Mouse (Mus musculus): ENCODE measurements around the gene Vamp2. TPM values are rescaled to one million over a fixed set of nuclear protein-coding genes. Genes with fewer than 3 reads are reported as not detected.
"Not testable (repeated sequence)": the region's sequence is repeated elsewhere in the genome, so short reads cannot be mapped to it uniquely, and the experiment has no call there.

The Vamp2 gene
- polyA plus RNA-seq, 1 experiment from 2014 or later: 82.2 TPM

DNA sequence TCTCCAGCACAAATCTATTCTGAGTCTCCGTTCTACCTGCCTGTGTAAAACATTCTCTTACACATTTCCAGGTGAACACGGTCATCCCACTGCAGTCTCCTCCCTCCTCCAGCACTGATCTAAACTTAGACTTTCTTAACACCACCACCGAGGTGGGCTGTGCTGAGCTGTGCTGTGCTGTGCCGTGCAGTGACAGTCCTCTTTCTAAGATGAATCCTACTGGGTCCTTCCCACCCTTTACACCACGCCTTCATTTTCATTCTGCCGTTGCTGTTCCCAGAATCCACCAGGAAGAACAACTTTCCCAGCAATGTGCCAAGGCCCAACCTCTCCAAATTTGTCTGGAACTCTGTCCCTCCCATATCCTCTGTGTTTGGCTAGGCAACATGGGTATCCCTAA is 1.9 kb upstream of the Vamp2 start:
- Histone ChIP-seq H3K4me3 (no peak overlapping the region), H3K27me3 (no peaks in the 10 kb centered on the region), H3K9ac (no peak overlapping the region), H3K4me2 (no peak overlapping the region), H3K4me1 (replicated peaks) (peaks cover 38% of the 10 kb centered on the region), H3K9me3 (replicated peaks) (no peaks in the 10 kb centered on the region), H3K27ac (peak overlapping the region; percentile 94), H3K36me3 (peaks cover 9% of the 10 kb centered on the region)
- no peak for ATAC-seq (replicated peaks; ENCODE audit: insufficient number of reproducible peaks, insufficient read depth, low FRiP score, low read depth)
- WGBS: 33% methylated on average over 6 of the region's 6 CpGs

DNA sequence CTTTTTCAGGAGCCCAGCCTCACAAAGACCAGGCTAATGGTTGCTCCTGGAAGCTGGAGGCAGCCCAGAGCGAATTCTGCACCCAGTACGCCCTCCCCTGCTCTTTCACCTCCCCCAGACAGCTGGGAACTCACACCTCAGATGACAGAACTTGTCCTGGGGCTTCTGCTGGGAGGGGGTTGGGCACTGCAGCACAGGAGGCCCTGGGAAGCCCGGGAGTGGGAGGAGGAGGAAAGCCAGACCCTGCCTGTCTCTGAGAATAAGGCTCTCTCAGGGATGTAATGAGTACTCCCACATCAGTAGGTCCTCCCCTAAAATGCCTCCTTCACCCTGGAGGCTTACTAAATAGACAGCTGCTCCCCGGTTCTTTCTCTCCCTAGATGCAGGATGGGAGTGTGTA is 1.2 kb upstream of the Vamp2 start:
- Histone ChIP-seq H3K4me1 (replicated peaks) (peaks cover 44% of the 10 kb centered on the region), H3K27ac (peak overlapping the region; percentile 94), H3K36me3 (peaks cover 16% of the 10 kb centered on the region), H3K27me3 (no peaks in the 10 kb centered on the region), H3K4me3 (no peak overlapping the region), H3K9me3 (replicated peaks) (no peaks in the 10 kb centered on the region), H3K4me2 (no peak overlapping the region), H3K9ac (no peak overlapping the region)
- 0 out of 2 replicates have a peak, but pooled peaks have one; percentile 15 for ATAC-seq (replicated peaks; ENCODE audit: insufficient number of reproducible peaks, insufficient read depth, low FRiP score, low read depth)
- WGBS: 24% methylated on average over 4 of the region's 4 CpGs

DNA sequence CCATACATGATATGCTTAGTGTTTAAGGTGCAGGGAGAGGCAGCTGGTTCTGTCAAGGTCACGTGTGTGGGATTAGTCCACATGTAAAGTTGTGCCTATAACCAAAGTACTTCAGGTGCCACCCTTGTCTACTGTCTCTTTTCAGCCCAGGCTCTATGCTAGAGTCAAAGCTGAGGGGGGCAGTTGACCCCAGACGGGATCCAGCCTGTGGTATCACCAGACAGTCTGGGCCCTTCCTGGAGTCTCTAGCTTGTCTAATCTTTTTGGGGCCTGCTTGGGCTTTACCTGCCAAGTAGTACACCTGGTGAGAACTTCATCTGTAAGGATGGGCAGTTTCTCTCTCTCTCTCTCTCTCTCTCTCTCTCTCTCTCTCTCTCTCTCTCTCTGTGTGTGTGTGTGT is 693 bp upstream of the Vamp2 start:
- H3K4me3 ChIP-seq: peak overlapping the region; percentile 87
- H3K27ac ChIP-seq: peak overlapping the region; percentile 94
- ATAC-seq (replicated peaks; ENCODE audit: insufficient number of reproducible peaks, insufficient read depth, low FRiP score, low read depth): no peak
- peaks cover 47% of the 10 kb centered on the region for H3K4me1 ChIP-seq (replicated peaks)
- WGBS: 60% methylated on average over 2 of the region's 2 CpGs
- H3K4me2 ChIP-seq: peak overlapping the region; percentile 82; the same call in 1 of the 2 replicates
- H3K36me3 ChIP-seq: peaks cover 20% of the 10 kb centered on the region
- H3K9ac ChIP-seq: no peak overlapping the region
- no peaks in the 10 kb centered on the region for H3K9me3 ChIP-seq (replicated peaks)
- H3K27me3 ChIP-seq: no peaks in the 10 kb centered on the region

DNA sequence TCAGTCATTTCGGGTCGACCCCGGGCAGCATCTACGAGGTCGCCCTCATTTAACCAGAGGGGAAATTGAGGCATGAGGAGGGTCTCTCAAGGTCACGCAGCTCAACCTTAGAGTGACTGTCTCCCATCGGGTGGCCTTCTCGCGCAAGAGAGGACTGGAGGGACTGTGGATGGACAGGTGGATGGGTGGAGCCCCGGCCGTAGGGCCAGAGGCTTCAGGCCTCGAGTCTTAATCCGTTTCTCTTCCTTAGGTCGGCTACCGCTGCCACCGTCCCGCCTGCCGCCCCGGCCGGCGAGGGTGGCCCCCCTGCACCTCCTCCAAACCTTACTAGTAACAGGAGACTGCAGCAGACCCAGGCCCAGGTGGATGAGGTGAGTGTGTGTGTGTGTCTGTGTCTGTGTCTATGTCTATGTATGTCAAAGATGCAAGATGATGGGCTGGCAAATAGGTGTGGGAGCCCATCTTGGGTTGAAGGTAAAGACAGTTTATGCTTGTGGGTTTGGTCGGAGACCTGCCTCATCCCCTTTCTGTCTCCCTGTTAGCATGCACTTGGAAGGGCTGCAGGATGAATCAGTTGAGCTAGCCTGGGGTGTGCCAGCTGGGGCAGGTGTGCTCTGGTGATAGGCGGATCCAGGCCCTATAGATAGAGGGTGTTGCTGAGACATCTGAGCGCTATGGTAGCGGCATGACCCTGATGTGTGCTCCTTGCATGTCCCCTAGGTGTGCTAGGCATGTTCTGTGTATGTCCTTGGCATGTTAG is 746 bp downstream of the Vamp2 start:
- peak overlapping the region; percentile 94 for H3K27ac ChIP-seq
- H3K9ac ChIP-seq: peak overlapping the region; percentile 94
- H3K4me2 ChIP-seq: peak overlapping the region; percentile 82
- 6% methylated on average over 25 of the region's 25 CpGs for WGBS
- H3K9me3 ChIP-seq (replicated peaks): no peaks in the 10 kb centered on the region
- peak overlapping the region; percentile 87 for H3K4me3 ChIP-seq
- ATAC-seq (replicated peaks; ENCODE audit: insufficient number of reproducible peaks, insufficient read depth, low FRiP score, low read depth): no peak
- peaks cover 23% of the 10 kb centered on the region for H3K36me3 ChIP-seq
- no peaks in the 10 kb centered on the region for H3K27me3 ChIP-seq
- H3K4me1 ChIP-seq (replicated peaks): peaks cover 56% of the 10 kb centered on the region

DNA sequence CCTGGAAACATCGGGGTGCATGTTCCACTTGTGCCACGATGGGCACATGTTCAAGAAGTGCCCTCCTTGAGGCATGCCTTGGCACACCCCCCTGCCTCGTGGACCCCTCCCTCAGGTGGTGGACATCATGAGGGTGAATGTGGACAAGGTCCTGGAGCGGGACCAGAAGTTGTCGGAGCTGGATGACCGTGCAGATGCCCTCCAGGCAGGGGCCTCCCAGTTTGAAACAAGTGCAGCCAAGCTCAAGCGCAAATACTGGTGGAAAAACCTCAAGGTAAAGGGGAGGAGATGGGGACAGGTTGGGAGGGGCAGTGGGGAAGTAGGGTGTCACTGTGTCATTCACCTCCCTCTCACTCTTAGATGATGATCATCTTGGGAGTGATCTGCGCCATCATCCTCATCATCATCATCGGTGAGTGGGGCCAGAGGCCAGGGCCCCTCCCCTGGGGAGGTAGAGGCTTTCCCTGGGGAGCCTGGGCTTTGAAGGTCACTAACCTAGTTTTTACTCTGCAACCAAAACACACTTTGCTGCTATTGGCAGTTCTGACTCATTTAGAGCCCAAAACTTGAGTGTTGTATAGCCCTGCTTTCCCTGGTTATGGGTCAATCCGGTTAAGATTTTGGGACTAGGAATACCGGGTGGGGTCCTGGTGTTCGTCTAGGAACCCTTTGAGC is 1.5 kb downstream of the Vamp2 start:
- WGBS: 78% methylated on average over 12 of the region's 12 CpGs
- peak overlapping the region; percentile 94 for H3K9ac ChIP-seq
- H3K27me3 ChIP-seq: no peaks in the 10 kb centered on the region
- peak overlapping the region; percentile 94 for H3K27ac ChIP-seq
- peaks cover 23% of the 10 kb centered on the region for H3K36me3 ChIP-seq
- peak overlapping the region; percentile 82 for H3K4me2 ChIP-seq
- H3K9me3 ChIP-seq (replicated peaks): no peaks in the 10 kb centered on the region
- H3K4me1 ChIP-seq (replicated peaks): peaks cover 61% of the 10 kb centered on the region
- H3K4me3 ChIP-seq: peak overlapping the region; percentile 87
- ATAC-seq (replicated peaks; ENCODE audit: insufficient number of reproducible peaks, insufficient read depth, low FRiP score, low read depth): no peak

DNA sequence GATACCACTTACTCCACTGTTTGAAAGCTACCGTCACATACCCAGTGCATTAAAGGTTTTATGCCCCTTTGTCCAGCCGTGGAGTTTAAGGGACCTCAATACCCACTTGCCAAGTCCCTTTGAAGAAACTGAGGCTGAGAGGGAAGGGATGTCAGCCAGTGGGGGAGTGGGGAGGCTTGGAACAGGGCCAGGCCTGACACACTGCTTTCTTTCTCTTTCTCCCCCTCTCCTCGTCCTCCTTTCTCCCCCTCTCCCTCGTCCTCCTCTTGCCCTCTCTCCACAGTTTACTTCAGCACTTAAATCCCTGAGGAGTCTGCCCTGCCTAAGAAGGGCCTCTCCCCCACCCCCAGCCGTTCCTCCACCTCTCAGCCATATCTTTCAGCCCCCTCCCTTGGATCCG is 2.1 kb downstream of the Vamp2 start:
- ATAC-seq (replicated peaks; ENCODE audit: insufficient number of reproducible peaks, insufficient read depth, low FRiP score, low read depth): no peak
- Histone ChIP-seq H3K4me3 (0 out of 2 replicates have a peak overlapping the region, but pooled peaks have one; percentile 87), H3K4me2 (peak overlapping the region; percentile 82), H3K4me1 (replicated peaks) (peaks cover 61% of the 10 kb centered on the region), H3K27me3 (no peaks in the 10 kb centered on the region), H3K36me3 (peaks cover 23% of the 10 kb centered on the region), H3K27ac (peak overlapping the region; percentile 94; the same call in 1 of the 2 replicates), H3K9me3 (replicated peaks) (no peaks in the 10 kb centered on the region), H3K9ac (no peak overlapping the region)
- WGBS: 54% methylated on average over 5 of the region's 6 CpGs

DNA sequence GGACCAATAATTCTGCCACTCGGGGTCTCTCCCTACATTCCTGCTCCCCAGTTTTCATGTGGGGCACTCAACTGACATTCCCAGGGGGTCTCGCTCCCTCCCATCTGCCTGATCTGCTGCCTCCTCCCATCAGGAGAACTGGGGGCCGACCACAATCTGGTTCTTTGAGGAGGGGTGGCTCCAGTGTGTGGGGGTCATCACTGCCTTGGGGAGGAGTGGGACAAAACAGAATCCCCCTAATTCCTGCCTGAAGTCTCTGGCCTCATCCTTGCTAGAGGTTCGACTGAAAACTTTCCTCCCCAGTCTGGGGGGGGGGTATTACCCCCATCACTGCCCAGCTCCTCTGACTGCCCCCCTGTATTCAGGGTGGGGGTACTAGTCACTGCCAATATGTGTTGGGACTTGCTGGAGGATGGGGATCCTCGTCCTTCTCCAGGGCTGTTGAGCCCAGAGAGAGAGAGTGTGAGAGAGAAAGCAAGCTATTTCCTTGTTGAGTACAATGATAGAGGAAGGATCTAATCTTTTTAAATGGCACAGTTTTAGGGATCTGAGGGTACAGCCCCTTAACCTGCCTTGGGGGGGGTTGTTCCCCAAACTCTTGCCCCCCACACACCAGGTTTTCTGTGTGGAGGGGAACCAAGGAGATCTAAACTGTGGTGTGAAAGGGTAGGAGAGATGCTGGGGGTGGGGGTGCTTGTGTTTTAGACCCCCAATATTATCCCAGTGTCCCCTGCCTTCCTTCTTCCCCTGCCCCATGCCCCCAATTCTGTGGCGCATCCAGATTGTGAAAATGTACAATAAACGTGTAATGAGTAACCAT is 3.5 kb downstream of the Vamp2 start:
- Histone ChIP-seq H3K9ac (0 out of 2 replicates have a peak overlapping the region, but pooled peaks have one; percentile 15), H3K4me3 (no peak overlapping the region), H3K27me3 (no peaks in the 10 kb centered on the region), H3K27ac (peak overlapping the region; percentile 92; the same call in 1 of the 2 replicates), H3K4me1 (replicated peaks) (peaks cover 53% of the 10 kb centered on the region), H3K36me3 (peaks cover 23% of the 10 kb centered on the region), H3K4me2 (no peak overlapping the region), H3K9me3 (replicated peaks) (no peaks in the 10 kb centered on the region)
- no peak for ATAC-seq (replicated peaks; ENCODE audit: insufficient number of reproducible peaks, insufficient read depth, low FRiP score, low read depth)
- WGBS: 55% methylated on average over 7 of the region's 7 CpGs

DNA sequence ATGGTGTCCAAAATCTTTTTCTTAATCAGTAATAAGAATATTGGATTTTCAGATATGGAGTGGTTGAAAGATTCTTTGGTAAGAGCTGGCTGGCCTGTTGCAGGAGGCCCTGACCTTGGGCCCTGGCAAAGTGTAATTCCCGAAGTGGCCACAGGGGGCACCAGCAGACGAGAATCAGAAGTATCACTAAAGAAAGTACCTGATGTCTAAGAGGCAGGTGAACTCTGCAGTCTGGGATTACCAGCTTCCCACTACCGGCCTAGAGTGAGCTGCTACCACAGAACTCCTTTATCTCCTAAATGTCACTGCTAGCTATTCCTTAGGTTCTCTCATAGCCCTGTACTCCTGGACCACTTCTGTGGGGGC is 4.1 kb downstream of the Vamp2 start:
- ATAC-seq (replicated peaks; ENCODE audit: insufficient number of reproducible peaks, insufficient read depth, low FRiP score, low read depth): no peak
- WGBS: 1% methylated on average over 3 of the region's 3 CpGs
- H3K9me3 ChIP-seq (replicated peaks): no peaks in the 10 kb centered on the region
- H3K27ac ChIP-seq: peak overlapping the region; percentile 92
- H3K9ac ChIP-seq: no peak overlapping the region
- peaks cover 23% of the 10 kb centered on the region for H3K36me3 ChIP-seq
- no peak overlapping the region for H3K4me2 ChIP-seq
- H3K27me3 ChIP-seq: no peaks in the 10 kb centered on the region
- H3K4me1 ChIP-seq (replicated peaks): peaks cover 51% of the 10 kb centered on the region
- no peak overlapping the region for H3K4me3 ChIP-seq

DNA sequence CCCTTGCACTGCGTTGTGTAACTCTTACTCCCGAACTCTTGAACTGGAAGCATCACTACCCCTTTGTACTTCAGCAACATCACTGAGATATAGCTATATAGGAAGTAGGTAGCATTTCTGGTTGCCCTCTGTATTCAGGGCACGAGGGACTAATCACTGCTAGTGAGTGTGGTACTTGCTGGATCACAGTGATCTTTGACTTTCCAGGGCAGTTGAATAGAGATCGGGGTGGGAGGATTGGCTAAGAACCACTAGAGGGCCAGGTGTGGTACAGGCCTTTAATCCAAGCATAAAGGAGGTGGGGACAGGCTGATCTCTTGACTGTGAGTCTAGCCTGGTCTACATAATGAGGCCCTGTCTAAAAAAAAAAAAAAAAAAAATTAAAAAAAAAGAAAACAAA is 4.6 kb downstream of the Vamp2 start:
- peaks cover 23% of the 10 kb centered on the region for H3K36me3 ChIP-seq
- no peak overlapping the region for H3K4me2 ChIP-seq
- 85% methylated on average over 4 of the region's 4 CpGs for WGBS
- no peaks in the 10 kb centered on the region for H3K9me3 ChIP-seq (replicated peaks)
- H3K9ac ChIP-seq: no peak overlapping the region
- H3K4me1 ChIP-seq (replicated peaks): peaks cover 51% of the 10 kb centered on the region
- H3K27ac ChIP-seq: peak overlapping the region; percentile 92
- no peak overlapping the region for H3K4me3 ChIP-seq
- no peak for ATAC-seq (replicated peaks; ENCODE audit: insufficient number of reproducible peaks, insufficient read depth, low FRiP score, low read depth)
- no peaks in the 10 kb centered on the region for H3K27me3 ChIP-seq

DNA sequence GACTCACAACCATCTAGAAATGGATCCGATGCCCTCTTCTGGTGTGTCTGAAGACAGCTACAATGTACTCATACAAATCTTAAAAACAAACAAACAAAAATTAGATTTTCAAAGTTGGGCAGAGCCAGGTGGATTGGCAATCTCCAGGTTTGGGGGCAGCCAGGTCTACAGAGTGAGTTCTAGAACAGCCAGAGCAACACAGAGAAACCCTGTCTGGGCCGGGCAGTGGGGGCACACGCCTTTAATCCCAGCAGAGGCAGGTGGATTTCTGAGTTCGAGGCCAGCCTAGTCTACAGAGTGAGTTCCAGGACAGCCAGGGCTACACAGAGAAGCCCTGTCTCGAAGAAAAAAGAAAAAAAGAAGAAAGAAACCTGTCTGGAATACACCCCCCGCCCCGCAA is 5.6 kb downstream of the Vamp2 start:
- H3K4me3 ChIP-seq; H3K27me3 ChIP-seq; H3K4me2 ChIP-seq; H3K9me3 ChIP-seq (replicated peaks); ATAC-seq (replicated peaks; ENCODE audit: insufficient number of reproducible peaks, insufficient read depth, low FRiP score, low read depth): not testable (repeated sequence)
- peaks cover 57% of the 10 kb centered on the region for H3K4me1 ChIP-seq (replicated peaks)
- peak overlapping the region; percentile 92 for H3K27ac ChIP-seq
- H3K36me3 ChIP-seq: peaks cover 23% of the 10 kb centered on the region
- peak overlapping the region; percentile 47; the same call in 1 of the 2 replicates for H3K9ac ChIP-seq
- 83% methylated on average over 7 of the region's 7 CpGs for WGBS
